Mouse (Mus musculus) c-Kit-positive CD71-positive TER-119-negative erythroid progenitor cells, embryonic 14.5 days (primary cell): ENCODE results near the gene Jup.
"Not testable (repeated sequence)": the region's sequence is repeated elsewhere in the genome, so short reads cannot be mapped to it uniquely, and the experiment has no call there.

Experiments used
- DNase-seq: peaks from one replicate; pipeline ENCODE4 v3.0.0-alpha.2; 2013; ENCODE audit warnings: low read depth

Gene Jup

GRCm38 (mm10) chr11:100355972-100356818 lies 41.4 kb downstream of the Jup start, which contains the start of gene Hap1:
Hap1 (minus strand) TSS chr11:100356128.
- no peak for DNase-seq

- no peak for DNase-seq
Observed at GRCm38 (mm10) chr11:100355151-100355951, 42.2 kb downstream of the Jup start.

- DNase-seq: no peak
Observed at GRCm38 (mm10) chr11:100352076-100352857, 45.3 kb downstream of the Jup start.

- DNase-seq: no peak
Observed at GRCm38 (mm10) chr11:100344269-100344668, 53.3 kb downstream of the Jup start.

- no peak for DNase-seq
Observed at GRCm38 (mm10) chr11:100335731-100336130, 61.8 kb downstream of the Jup start.

GRCm38 (mm10) chr11:100333944-100334457 lies 63.6 kb downstream of the Jup start, which contains the start of gene Gast:
Gast (plus strand) TSS chr11:100334407.
- DNase-seq: no peak

- no peak for DNase-seq
Observed at GRCm38 (mm10) chr11:100332766-100333515, 64.6 kb downstream of the Jup start.

GRCm38 (mm10) chr11:100330816-100331375 lies 66.7 kb downstream of the Jup start:
- DNase-seq: not testable (repeated sequence)

GRCm38 (mm10) chr11:100330235-100330634 lies 67.3 kb downstream of the Jup start:
- no peak for DNase-seq

- DNase-seq: no peak
Observed at GRCm38 (mm10) chr11:100327761-100328160, 69.8 kb downstream of the Jup start.

GRCm38 (mm10) chr11:100327316-100327715 lies 70.2 kb downstream of the Jup start:
- no peak for DNase-seq

- DNase-seq: no peak
Observed at GRCm38 (mm10) chr11:100325062-100325629, 72.4 kb downstream of the Jup start.

- DNase-seq: peak; percentile 92
Observed at GRCm38 (mm10) chr11:100323578-100323977, 74.0 kb downstream of the Jup start.

- DNase-seq: peak; percentile 30
Observed at GRCm38 (mm10) chr11:100322591-100323258, 74.8 kb downstream of the Jup start.

GRCm38 (mm10) chr11:100321479-100322305 lies 75.9 kb downstream of the Jup start:
- not testable (repeated sequence) for DNase-seq

- DNase-seq: not testable (repeated sequence)
Observed at GRCm38 (mm10) chr11:100320701-100321410, 76.7 kb downstream of the Jup start.

GRCm38 (mm10) chr11:100320172-100320630 lies 77.4 kb downstream of the Jup start:
- DNase-seq: peak; percentile 95
